Mouse (Mus musculus) common myeloid progenitor, adult 5-6 weeks (primary cell): Measurements from ENCODE around the gene Ccdc54. TPM values are rescaled to one million over a fixed set of nuclear protein-coding genes. Genes with fewer than 3 reads are reported as not detected.

ENCODE experiments used
- ATAC-seq: replicated peaks from 2 replicates; pipeline ENCODE4 v1.8.0; 2016; ENCODE audit warnings: low read depth, mild to moderate bottlenecking, moderate TSS enrichment, inconsistent platforms; ENCODE audit not compliant: poor library complexity, severe bottlenecking
- total RNA-seq: library from RNA; stranded (forward); fragments of 200-1000, 187-1606 nt; gene quantifications from 2 replicates; pipeline ENCODE4 v1.2.3, GENCODE M21; 2017

Ccdc54 gene
- total RNA-seq, 1 experiment from 2014 or later = 0.69 TPM

GRCm38 (mm10) chr16:50550927-50551326 lies 40.0 kb downstream of the Ccdc54 start:
- no peak for ATAC-seq

- ATAC-seq = peak; percentile 84
Measured at GRCm38 (mm10) chr16:50542554-50543333, 48.2 kb downstream of the Ccdc54 start.

Other genes starting within 250 kb of the Ccdc54 start
- gene Bbx, start 158.8 kb downstream of the Ccdc54 start, total RNA-seq = 42.9 and 43.7 TPM in 2 replicates